Mouse (Mus musculus): Measurements from ENCODE around the gene Rassf3. TPM values are rescaled to one million over a fixed set of nuclear protein-coding genes. Genes with fewer than 3 reads are reported as not detected.

Gene Rassf3
- polyA plus RNA-seq, 1 experiment = 2.0 TPM

GRCm38 (mm10) chr10:121475101-121475671 is 961 bp downstream of the Rassf3 start:
- Histone ChIP-seq H3K27ac (ENCODE audit: control insufficient read depth, insufficient read depth, low read depth, low read length) (no peak overlapping the region), H3K27me3 (ENCODE audit: control insufficient read depth, insufficient read depth, low read length) (no peaks in the 10 kb centered on the region), H3K4me3 (ENCODE audit: control insufficient read depth, low read depth, low read length) (peak overlapping the region; percentile 76), H3K4me1 (ENCODE audit: control insufficient read depth, insufficient read depth, low read length) (peaks cover 4% of the 10 kb centered on the region), H3K36me3 (ENCODE audit: control insufficient read depth, insufficient read depth, low read length) (no peaks in the 10 kb centered on the region)
- no peak for TF ChIP-seq CTCF (IDR thresholded peaks at IDR 0.05; ENCODE audit: control insufficient read depth, insufficient read depth, insufficient replicate concordance, low read depth, low read length)
- TF ChIP-seq POLR2A (IDR thresholded peaks at IDR 0.05; ENCODE audit: control insufficient read depth, low read depth, low read length) = no peak

GRCm38 (mm10) chr10:121474288-121474687 is 1.9 kb downstream of the Rassf3 start:
- TF ChIP-seq CTCF (IDR thresholded peaks at IDR 0.05; ENCODE audit: control insufficient read depth, insufficient read depth, insufficient replicate concordance, low read depth, low read length) = no peak
- TF ChIP-seq POLR2A (IDR thresholded peaks at IDR 0.05; ENCODE audit: control insufficient read depth, low read depth, low read length) = no peak
- Histone ChIP-seq H3K36me3 (ENCODE audit: control insufficient read depth, insufficient read depth, low read length) (no peaks in the 10 kb centered on the region), H3K4me1 (ENCODE audit: control insufficient read depth, insufficient read depth, low read length) (peaks cover 4% of the 10 kb centered on the region), H3K27ac (ENCODE audit: control insufficient read depth, insufficient read depth, low read depth, low read length) (no peak overlapping the region), H3K27me3 (ENCODE audit: control insufficient read depth, insufficient read depth, low read length) (no peaks in the 10 kb centered on the region), H3K4me3 (ENCODE audit: control insufficient read depth, low read depth, low read length) (no peak overlapping the region)

GRCm38 (mm10) chr10:121473723-121474215 is 2.4 kb downstream of the Rassf3 start:
- no peak overlapping the region for H3K27ac ChIP-seq (ENCODE audit: control insufficient read depth, insufficient read depth, low read depth, low read length)

GRCm38 (mm10) chr10:121472593-121473217 is 3.4 kb downstream of the Rassf3 start:
- TF ChIP-seq POLR2A (IDR thresholded peaks at IDR 0.05; ENCODE audit: control insufficient read depth, low read depth, low read length) = no peak
- TF ChIP-seq CTCF (IDR thresholded peaks at IDR 0.05; ENCODE audit: control insufficient read depth, insufficient read depth, insufficient replicate concordance, low read depth, low read length) = no peak
- H3K27ac ChIP-seq (ENCODE audit: control insufficient read depth, insufficient read depth, low read depth, low read length) = no peak overlapping the region
- H3K4me1 ChIP-seq (ENCODE audit: control insufficient read depth, insufficient read depth, low read length) = peaks cover 4% of the 10 kb centered on the region
- H3K4me3 ChIP-seq (ENCODE audit: control insufficient read depth, low read depth, low read length) = no peak overlapping the region
- H3K36me3 ChIP-seq (ENCODE audit: control insufficient read depth, insufficient read depth, low read length) = no peaks in the 10 kb centered on the region
- no peaks in the 10 kb centered on the region for H3K27me3 ChIP-seq (ENCODE audit: control insufficient read depth, insufficient read depth, low read length)

More at GRCm38 (mm10) chr10:121473723-121474215, 2.4 kb downstream of the Rassf3 start:
- no peak overlapping the region for H3K4me3 ChIP-seq (ENCODE audit: control insufficient read depth, low read depth, low read length)
- no peak for TF ChIP-seq POLR2A (IDR thresholded peaks at IDR 0.05; ENCODE audit: control insufficient read depth, low read depth, low read length)
- H3K36me3 ChIP-seq (ENCODE audit: control insufficient read depth, insufficient read depth, low read length) = no peaks in the 10 kb centered on the region
- peaks cover 4% of the 10 kb centered on the region for H3K4me1 ChIP-seq (ENCODE audit: control insufficient read depth, insufficient read depth, low read length)
- no peaks in the 10 kb centered on the region for H3K27me3 ChIP-seq (ENCODE audit: control insufficient read depth, insufficient read depth, low read length)

- TF ChIP-seq CTCF (IDR thresholded peaks at IDR 0.05; ENCODE audit: control insufficient read depth, insufficient read depth, insufficient replicate concordance, low read depth, low read length) = no peak
- Histone ChIP-seq H3K27ac (ENCODE audit: control insufficient read depth, insufficient read depth, low read depth, low read length) (no peak overlapping the region), H3K4me3 (ENCODE audit: control insufficient read depth, low read depth, low read length) (no peak overlapping the region), H3K36me3 (ENCODE audit: control insufficient read depth, insufficient read depth, low read length) (no peaks in the 10 kb centered on the region), H3K27me3 (ENCODE audit: control insufficient read depth, insufficient read depth, low read length) (no peaks in the 10 kb centered on the region), H3K4me1 (ENCODE audit: control insufficient read depth, insufficient read depth, low read length) (peaks cover 3% of the 10 kb centered on the region)
Observed at GRCm38 (mm10) chr10:121471570-121472197, 4.5 kb downstream of the Rassf3 start.

GRCm38 (mm10) chr10:121469625-121470024 is 6.5 kb downstream of the Rassf3 start:
- no peaks in the 10 kb centered on the region for H3K4me1 ChIP-seq (ENCODE audit: control insufficient read depth, insufficient read depth, low read length)
- no peak for TF ChIP-seq CTCF (IDR thresholded peaks at IDR 0.05; ENCODE audit: control insufficient read depth, insufficient read depth, insufficient replicate concordance, low read depth, low read length)
- no peak for TF ChIP-seq POLR2A (IDR thresholded peaks at IDR 0.05; ENCODE audit: control insufficient read depth, low read depth, low read length)
- no peaks in the 10 kb centered on the region for H3K27me3 ChIP-seq (ENCODE audit: control insufficient read depth, insufficient read depth, low read length)
- no peaks in the 10 kb centered on the region for H3K36me3 ChIP-seq (ENCODE audit: control insufficient read depth, insufficient read depth, low read length)
- H3K4me3 ChIP-seq (ENCODE audit: control insufficient read depth, low read depth, low read length) = no peak overlapping the region
- no peak overlapping the region for H3K27ac ChIP-seq (ENCODE audit: control insufficient read depth, insufficient read depth, low read depth, low read length)

GRCm38 (mm10) chr10:121468985-121469384 is 7.2 kb downstream of the Rassf3 start:
- TF ChIP-seq POLR2A (IDR thresholded peaks at IDR 0.05; ENCODE audit: control insufficient read depth, low read depth, low read length) (no peak), CTCF (IDR thresholded peaks at IDR 0.05; ENCODE audit: control insufficient read depth, insufficient read depth, insufficient replicate concordance, low read depth, low read length) (no peak)
- Histone ChIP-seq H3K27ac (ENCODE audit: control insufficient read depth, insufficient read depth, low read depth, low read length) (no peak overlapping the region), H3K36me3 (ENCODE audit: control insufficient read depth, insufficient read depth, low read length) (no peaks in the 10 kb centered on the region), H3K4me3 (ENCODE audit: control insufficient read depth, low read depth, low read length) (no peak overlapping the region), H3K27me3 (ENCODE audit: control insufficient read depth, insufficient read depth, low read length) (no peaks in the 10 kb centered on the region), H3K4me1 (ENCODE audit: control insufficient read depth, insufficient read depth, low read length) (no peaks in the 10 kb centered on the region)
